Mouse (Mus musculus) left cerebral cortex, adult 2 months (tissue): ENCODE data around the gene Ly6g6d. TPM values are rescaled to one million over a fixed set of nuclear protein-coding genes. Genes with fewer than 3 reads are reported as not detected.

Experiments
- DNase-seq, 2 experiments: peaks; one replicate each; pipeline ENCODE4 v3.0.0; 2021 to 2022; ENCODE audit warnings: low spot score in 2 of 2, mixed read lengths in 1 of 2; ENCODE audit errors: extremely low spot score in 1 of 2
- H3K27ac ChIP-seq: fragments of 200-600 bp; 2 replicates; pipeline ENCODE4 v1.8.1; 2022
- H3K4me3 ChIP-seq: fragments of 200-600 bp; 2 replicates; pipeline ENCODE4 v1.8.1; 2022
- CTCF ChIP-seq: fragments of 200-600 bp; IDR thresholded peaks from 2 replicates; pipeline ENCODE4 v1.8.1; 2022; ENCODE audit warnings: antibody characterized with exemption, mild to moderate bottlenecking, moderate library complexity
- intact Hi-C: fragments of 180-260 bp; cut with DNase I; formaldehyde crosslinking; loops from one replicate; pipeline ENCODE4 v1.15.1; 2025
- total RNA-seq, 2 experiments: library from RNA; stranded (reverse); gene quantifications; 2 replicates each; pipeline ENCODE4 v1.2.3; 2021

Ly6g6d gene
- total RNA-seq, 2 experiments from 2014 or later, result 0.70 to 1.1 TPM

DNA sequence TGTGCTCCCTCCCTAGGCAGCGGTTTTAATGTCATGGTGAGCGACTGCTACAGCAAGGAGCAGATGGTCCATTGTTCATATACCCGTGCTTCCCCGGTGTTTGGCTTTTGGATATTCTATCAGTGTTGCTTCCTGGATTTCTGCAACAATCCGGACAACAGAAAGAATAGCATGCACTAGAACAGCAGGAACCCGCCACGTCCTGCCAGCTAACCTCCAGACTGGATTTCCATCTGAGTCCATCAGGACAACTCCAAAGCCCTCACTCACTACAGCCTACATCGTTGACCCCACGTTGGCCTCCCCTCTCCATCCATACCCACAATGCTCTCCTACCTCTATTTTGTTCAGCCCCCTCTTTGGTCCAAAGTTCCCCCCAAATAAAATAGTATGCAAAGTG, 33.9 kb upstream of the Ly6g6d start:
- no peak overlapping the region for H3K27ac ChIP-seq
- no peak for DNase-seq
- intact Hi-C loops, result no loop called here
- TF ChIP-seq CTCF, result no peak
- H3K4me3 ChIP-seq, result no peak overlapping the region

DNA sequence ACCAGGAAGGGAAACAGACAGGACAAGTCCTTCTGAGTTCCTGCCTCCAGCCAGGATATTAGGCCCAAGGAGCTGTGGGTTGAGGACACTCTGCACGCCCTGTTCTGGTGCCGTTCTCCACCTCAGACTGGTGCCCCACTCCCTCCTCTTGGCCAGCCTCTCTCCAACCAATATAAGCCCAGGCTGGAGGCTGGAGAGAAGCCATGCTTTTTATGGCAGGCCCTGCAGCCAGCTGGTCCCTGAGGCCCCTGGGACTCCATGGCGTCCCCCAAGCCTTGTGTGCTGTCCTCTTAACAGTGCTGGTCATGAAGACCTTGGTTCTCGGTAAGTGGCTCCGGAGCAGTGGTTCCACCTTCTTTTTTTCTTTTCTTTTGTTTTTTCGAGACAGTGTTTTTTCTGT, 30.2 kb upstream of the Ly6g6d start, which contains the start of gene Ly6g5c:
TSS of gene Ly6g5c (plus strand) at position 183 of the 400 bp plus-strand sequence.
- Histone ChIP-seq H3K27ac (no peak within 1 kb of the TSS), H3K4me3 (no peak within 1 kb of the TSS)
- intact Hi-C loops, result no loop called here
- TF ChIP-seq CTCF, result no peak
- DNase-seq, result no peak

DNA sequence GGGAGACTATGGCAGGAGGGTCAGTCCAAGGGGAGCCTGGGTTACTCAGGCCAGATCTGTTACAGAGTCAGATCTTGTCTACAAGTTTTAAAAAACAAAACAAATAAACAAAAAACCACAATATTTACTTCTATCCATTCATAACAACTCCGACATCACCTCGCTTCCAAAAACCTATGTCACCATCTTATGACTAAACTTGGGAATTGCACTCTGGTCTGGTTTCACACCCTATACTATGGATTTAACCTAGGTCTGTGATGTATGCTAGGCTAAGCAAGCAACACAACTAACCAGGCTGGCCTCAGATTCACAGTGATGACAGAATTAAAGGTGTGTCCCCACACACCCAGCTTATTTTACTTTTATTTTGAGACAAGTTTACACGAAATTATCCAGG, 28.7 kb upstream of the Ly6g6d start:
- H3K27ac ChIP-seq, result no peak overlapping the region

DNA sequence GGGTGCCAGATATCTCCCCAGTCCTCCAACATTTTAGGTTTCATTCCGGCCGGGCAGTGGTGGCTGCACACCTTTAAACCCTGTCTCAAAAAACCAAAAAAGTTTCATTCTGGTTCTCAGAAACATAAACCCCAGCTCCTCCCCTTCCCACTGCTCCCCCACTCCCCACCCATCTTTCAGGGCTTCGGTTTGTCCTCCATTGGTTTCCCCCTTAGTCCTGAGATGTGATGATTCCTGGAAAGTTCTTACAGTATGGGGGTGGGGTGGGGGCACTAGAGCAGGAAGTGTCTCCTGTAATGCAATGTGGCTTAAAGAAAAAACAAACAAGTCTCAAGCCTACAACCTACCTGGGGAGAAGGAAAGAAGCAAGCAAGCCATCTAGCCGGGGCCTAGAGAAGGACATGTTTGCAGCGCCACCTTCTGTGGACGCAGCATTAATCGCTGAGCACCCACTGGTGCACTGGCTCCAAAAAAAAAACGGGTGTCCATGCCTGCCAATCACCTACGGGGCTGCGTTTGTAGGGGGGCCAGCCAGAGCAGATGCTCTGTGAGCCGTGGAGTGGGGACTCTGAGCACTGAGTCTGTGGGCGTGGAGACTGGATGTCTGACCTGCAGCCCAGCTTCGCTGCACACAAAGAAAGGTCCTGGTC, 28.0 kb upstream of the Ly6g6d start:
- no peak for DNase-seq
- TF ChIP-seq CTCF, result peak; percentile 54
- intact Hi-C loops, result loop anchor here (1.0 kb wide), 1 partner anchor 85 kb away; no protein-coding TSS in a partner anchor
- Histone ChIP-seq H3K4me3 (no peak overlapping the region), H3K27ac (no peak overlapping the region)

More for the DNA sequence above, 28.7 kb upstream of the Ly6g6d start:
- H3K4me3 ChIP-seq, result no peak overlapping the region
- DNase-seq, result no peak
- intact Hi-C loops, result loop anchor here (1.0 kb wide), 1 partner anchor 85 kb away; no protein-coding TSS in a partner anchor
- peak; percentile 25 for TF ChIP-seq CTCF

DNA sequence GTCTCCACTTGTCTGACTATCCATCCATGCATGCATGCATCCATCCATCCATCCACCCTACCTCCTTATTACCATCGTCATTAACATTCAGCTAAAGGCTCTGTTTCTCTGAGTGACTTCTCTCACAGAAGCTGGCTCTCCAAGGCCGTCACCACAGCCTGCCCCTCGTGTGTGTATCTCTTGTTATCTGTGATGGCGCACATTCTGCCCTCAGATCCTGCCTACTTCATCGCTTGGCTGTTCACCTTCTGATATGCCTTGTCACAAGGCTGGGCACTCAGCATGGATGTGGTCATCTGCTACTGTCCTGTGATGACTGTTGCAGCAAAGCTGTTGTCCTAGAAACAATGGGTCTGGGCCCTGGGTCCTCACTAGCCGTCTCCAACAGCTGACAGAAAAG, 26.9 kb upstream of the Ly6g6d start:
- TF ChIP-seq CTCF, result no peak
- intact Hi-C loops, result no loop called here
- DNase-seq, result no peak
- Histone ChIP-seq H3K4me3 (no peak overlapping the region), H3K27ac (no peak overlapping the region)

DNA sequence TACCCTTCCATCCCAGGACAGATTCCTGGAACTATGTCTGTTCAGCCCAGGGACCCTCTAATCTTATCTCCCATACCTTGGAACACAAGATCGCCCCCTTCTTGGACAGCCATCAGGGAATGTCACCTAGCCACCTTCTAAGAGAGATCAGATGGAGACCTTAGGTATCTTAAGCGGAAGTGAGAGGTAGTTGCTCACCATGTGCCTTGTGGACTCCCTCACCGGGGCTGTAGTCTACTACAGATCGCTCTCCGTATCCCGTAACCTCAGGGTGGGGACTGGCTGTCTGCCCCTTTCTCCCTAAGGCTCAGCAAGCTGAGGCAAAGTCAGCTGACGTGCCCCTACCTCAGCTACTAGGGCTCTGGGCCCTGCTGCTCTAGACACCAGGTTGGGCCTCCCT, 26.2 kb upstream of the Ly6g6d start:
- no peak overlapping the region for H3K27ac ChIP-seq
- intact Hi-C loops, result no loop called here
- H3K4me3 ChIP-seq, result no peak overlapping the region
- no peak for DNase-seq
- no peak for TF ChIP-seq CTCF

DNA sequence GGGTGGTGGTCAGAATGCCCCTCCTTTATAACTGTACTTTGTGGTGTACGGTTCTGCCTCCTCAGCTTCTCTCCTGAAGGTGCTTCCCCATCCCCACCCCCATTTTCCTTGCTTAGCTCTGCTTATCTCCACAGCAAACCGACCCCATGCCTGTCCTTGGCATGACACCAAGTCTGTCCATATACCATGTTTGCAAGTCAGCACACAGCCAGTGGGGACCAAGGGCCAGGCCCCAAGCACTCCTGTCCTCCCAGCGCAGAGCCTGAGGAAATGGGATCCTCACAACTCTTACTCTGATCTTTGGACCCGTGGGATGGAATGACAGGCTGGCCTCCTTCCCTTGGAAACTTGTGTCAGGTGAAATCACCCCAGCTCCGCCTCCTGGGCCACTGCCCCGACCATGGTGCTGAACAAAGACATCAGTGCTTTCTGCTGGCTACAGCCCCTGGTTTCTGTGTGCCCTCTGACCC, 25.4 kb upstream of the Ly6g6d start:
- no peak overlapping the region for H3K27ac ChIP-seq
- TF ChIP-seq CTCF, result no peak
- no peak overlapping the region for H3K4me3 ChIP-seq
- DNase-seq, result no peak
- intact Hi-C loops, result no loop called here

DNA sequence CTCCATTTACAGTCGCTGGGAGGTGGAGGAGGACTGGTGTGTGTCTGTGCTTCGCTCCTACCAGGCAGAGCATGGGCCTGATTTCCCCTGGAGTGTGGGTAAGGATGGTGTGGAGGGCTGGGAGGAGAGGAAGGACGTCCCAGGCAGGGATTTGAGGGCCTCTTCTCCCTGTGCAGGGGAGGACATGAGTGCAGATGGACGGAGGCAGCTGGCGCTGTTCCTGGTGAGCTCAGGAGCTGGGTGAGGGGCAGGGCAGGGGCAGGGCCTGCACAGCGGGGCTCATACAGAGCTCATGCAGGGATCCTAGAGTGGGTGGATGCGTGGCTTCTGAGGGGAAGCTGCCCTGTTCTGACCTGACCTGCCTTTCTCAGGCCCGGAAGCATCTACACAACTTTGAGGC, 24.4 kb upstream of the Ly6g6d start:
- Histone ChIP-seq H3K27ac (no peak overlapping the region), H3K4me3 (no peak overlapping the region)
- intact Hi-C loops, result no loop called here
- DNase-seq, result no peak
- no peak for TF ChIP-seq CTCF

DNA sequence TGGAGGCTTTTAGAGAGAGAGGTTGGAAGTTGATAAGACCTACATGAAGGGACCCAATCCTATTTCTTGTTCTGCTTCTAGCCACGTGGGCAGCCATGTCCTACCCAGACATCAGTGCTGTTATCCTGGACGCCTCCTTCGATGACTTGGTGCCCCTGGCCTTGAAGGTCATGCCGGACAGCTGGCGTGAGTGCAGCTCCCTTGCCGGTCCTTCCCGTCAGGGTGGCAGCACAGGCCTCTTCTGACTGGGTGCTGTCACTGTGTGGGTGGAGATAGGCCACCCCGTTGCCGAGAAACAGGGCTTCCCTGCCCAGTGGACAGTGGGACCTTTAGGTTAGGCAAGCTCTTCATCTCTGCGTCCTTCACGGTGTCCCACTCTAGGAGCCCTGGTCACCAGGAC, 23.3 kb upstream of the Ly6g6d start:
- no peak for TF ChIP-seq CTCF
- H3K27ac ChIP-seq, result no peak overlapping the region
- DNase-seq, result no peak
- intact Hi-C loops, result no loop called here
- H3K4me3 ChIP-seq, result no peak overlapping the region

DNA sequence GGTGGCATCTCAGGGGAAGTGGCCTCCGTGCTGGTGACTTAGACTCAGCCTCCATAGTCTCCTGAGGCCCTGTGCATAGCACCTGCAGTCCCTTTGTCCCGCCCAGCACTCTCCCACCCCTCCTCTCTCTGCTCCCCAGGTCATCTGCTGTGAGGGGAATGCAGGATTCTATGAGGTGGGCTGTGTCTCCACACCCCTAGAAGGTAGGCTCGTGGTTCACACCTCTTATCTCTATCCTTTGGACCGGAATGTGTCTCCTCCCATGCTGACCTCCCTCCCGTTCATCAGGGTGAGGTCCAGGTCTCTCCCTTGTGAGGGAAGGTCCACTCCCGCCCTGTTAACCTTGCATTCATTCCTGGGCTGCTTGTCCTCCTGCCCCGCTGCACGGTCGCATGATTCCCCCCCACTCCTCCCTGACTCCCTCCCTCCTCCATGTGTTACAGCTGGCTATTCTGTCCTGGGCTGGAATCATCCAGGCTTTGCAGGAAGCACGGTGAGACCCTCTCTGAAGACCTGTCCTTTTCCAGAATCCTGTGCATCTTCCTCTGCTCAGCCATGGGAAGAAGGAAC, 22.4 kb upstream of the Ly6g6d start:
- no peak overlapping the region for H3K4me3 ChIP-seq
- no peak for TF ChIP-seq CTCF
- no peak overlapping the region for H3K27ac ChIP-seq
- DNase-seq, result no peak
- intact Hi-C loops, result no loop called here

DNA sequence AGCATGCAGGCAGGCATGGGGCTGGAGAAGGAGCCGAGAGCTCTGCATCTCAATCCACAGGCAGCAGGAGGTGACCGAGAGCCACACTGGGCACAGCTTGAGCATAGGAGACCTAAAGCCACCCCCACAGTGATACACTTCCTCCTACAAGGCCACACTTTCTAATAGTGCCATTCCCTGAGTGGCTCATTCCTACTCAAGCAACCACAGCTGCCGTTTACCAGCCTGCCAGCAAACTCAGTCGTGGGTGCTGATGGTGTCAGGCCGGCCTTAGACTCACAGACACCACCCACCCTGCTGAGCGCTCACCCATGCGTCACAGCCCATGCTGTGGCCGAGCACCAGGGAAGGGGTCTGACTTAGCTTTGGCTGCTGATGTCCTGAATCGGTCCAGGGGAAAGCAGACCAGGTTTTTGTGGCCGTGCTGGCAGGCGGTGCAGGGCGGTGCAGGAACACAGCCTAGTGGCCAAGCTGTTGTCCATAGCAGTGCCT, 19.3 kb upstream of the Ly6g6d start:
- DNase-seq, result peak; percentile 44 to 59
- intact Hi-C loops, result no loop called here
- Histone ChIP-seq H3K27ac (peak overlapping the region; percentile 59; the same call in 1 of the 2 replicates), H3K4me3 (no peak overlapping the region)
- TF ChIP-seq CTCF, result peak; percentile 47

DNA sequence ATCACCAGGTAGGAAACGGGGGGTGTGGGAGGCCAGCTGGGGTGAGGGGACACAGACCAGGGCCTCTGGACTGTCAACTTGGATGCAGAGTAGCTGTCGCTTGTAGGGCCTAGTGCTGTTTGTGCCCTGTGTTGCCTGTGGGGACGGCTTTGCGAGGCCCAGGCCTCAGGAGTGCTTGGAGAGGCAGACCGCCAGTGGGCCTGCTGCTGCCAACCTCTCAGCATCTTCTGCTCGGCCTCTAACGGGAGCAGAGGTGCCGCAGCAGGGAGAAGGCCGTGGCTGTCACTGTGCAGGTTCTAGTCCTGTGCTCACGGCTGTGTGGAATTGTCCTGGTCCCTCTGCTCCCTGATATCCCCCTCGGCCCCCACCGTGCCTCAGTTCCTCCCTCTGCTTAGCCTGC, 18.7 kb upstream of the Ly6g6d start:
- intact Hi-C loops, result no loop called here
- TF ChIP-seq CTCF, result no peak
- H3K4me3 ChIP-seq, result no peak overlapping the region
- H3K27ac ChIP-seq, result peak overlapping the region; percentile 59; the same call in 1 of the 2 replicates
- DNase-seq, result no peak
